Mouse (Mus musculus) left cerebral cortex, adult 9 months (tissue): ENCODE results near the gene Zfp697.
"Not testable (repeated sequence)": the region's sequence is repeated elsewhere in the genome, so short reads cannot be mapped to it uniquely, and the experiment has no call there.

ENCODE experiments used
- DNase-seq, 2 experiments: peaks; one replicate each; pipeline ENCODE4 v3.0.0; 2022; ENCODE audit warnings: low spot score in 2 of 2

Gene Zfp697

GRCm38 (mm10) chr3:98418991-98419785, 36.9 kb downstream of the Zfp697 start:
- DNase-seq = peak in 1 of 2 experiments; percentile 55

DNA sequence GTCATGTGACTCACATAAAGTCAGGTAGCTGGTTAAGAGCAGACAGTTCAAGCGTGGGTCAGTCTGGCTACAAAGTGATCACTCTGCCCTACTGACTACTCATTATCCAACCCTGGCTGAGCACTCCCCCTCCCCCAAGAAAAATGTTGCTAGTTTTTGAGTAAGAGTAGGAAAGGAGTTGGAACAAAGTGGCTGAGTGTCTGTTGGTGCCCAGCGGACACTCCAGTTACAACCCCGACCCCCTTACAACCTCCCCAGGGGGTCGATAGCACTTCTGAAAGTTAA, 37.5 kb downstream of the Zfp697 start:
- DNase-seq = no peak

GRCm38 (mm10) chr3:98422926-98423325, 40.7 kb downstream of the Zfp697 start:
- no peak for DNase-seq

DNA sequence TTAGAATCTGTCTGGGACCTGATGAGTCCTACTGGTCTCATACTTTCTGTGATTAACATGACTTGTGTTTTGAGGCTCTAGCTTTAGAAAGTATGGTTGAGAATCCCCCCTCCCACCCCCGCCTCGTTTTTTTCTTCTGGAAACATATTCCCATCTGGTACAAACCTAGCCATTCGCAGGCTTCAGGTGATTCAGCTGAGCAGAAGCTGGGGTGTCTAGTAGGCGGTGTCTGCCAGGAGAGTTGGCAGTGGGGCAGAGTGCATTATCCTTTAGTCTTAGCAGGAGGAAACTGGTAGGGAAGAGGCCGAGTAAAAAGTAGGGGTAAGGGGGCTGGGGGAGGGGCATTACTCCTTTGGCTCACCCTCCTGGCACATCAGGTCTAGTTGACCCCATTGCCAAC, 44.5 kb downstream of the Zfp697 start:
- no peak for DNase-seq

GRCm38 (mm10) chr3:98427260-98427599, 45.0 kb downstream of the Zfp697 start:
- DNase-seq = peak in 1 of 2 experiments; percentile 41

GRCm38 (mm10) chr3:98427600-98428448, 45.6 kb downstream of the Zfp697 start:
- peak in 1 of 2 experiments; percentile 83 for DNase-seq

DNA sequence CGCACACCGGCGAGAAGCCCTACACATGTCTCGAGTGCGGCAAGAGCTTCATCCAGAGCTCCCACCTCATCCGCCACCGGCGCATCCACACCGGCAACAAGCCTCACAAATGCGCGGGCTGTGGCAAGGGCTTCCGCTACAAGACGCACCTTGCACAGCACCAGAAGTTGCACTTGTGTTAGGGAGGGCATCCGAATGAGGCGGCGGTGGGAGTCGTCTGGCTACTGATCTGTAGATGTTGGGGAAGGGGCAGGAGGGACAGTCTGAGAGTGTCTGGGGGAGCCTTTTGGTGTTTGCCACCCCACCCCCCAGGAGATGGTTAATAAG, 46.2 kb downstream of the Zfp697 start:
- DNase-seq = no peak

GRCm38 (mm10) chr3:98428928-98429525, 46.8 kb downstream of the Zfp697 start:
- no peak for DNase-seq

- no peak for DNase-seq
Measured at GRCm38 (mm10) chr3:98434088-98434816, 52.0 kb downstream of the Zfp697 start.

GRCm38 (mm10) chr3:98435030-98435429, 52.8 kb downstream of the Zfp697 start:
- no peak for DNase-seq

- not testable (repeated sequence) for DNase-seq
Measured at GRCm38 (mm10) chr3:98442245-98442644, 60.0 kb downstream of the Zfp697 start.

- DNase-seq = not testable (repeated sequence)
Measured at GRCm38 (mm10) chr3:98443149-98443779, 61.0 kb downstream of the Zfp697 start.

- not testable (repeated sequence) for DNase-seq
Measured at GRCm38 (mm10) chr3:98443924-98444323, 61.7 kb downstream of the Zfp697 start.

- DNase-seq = not testable (repeated sequence)
Measured at GRCm38 (mm10) chr3:98453786-98454185, 71.5 kb downstream of the Zfp697 start.

- DNase-seq = not testable (repeated sequence)
Measured at GRCm38 (mm10) chr3:98457026-98457425, 74.8 kb downstream of the Zfp697 start, which contains the start of gene Gm4450. Gm4450 (minus strand) TSS chr3:98457126.

DNA sequence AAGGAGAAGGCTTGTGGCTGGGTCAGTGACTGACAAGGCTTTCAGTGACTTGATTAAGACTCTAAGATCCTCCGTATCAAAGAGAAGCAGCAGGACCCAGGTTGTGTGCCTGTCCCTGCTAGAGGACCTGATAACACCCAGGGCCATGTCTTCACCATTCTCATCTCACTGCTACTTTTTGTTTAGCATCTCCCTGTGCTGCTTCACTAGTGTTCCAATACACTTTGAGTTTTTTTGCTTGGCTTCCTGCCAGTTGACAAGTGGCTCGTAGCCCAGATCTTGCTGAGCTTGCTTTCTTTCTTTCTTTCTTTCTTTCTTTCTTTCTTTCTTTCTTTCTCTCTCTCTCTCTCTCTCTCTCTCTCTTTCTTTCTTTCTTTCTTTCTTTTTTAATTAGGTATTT, 87.1 kb downstream of the Zfp697 start:
- not testable (repeated sequence) for DNase-seq

GRCm38 (mm10) chr3:98471057-98471456, 88.8 kb downstream of the Zfp697 start:
- not testable (repeated sequence) for DNase-seq

DNA sequence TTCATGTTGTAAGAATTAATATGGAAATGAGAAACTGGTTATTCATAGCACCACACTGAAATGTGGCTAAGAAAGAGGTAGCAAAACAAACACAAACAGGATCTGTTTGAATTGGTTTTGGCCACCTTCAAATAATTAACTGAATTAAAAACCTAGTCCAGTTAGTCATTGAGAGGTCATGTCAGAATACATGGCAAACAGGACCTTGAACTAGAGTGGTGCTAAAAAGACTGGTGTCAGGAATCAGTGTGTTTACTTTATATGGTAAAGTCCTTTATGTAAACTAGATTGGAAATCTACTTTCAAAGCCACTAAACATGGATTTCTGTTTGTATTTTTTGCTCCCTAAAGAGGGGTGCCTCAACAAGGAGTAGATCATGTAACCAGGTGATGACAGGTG, 89.2 kb downstream of the Zfp697 start:
- DNase-seq = not testable (repeated sequence)

- DNase-seq = not testable (repeated sequence)
Measured at GRCm38 (mm10) chr3:98494184-98494583, 111.9 kb downstream of the Zfp697 start.

DNA sequence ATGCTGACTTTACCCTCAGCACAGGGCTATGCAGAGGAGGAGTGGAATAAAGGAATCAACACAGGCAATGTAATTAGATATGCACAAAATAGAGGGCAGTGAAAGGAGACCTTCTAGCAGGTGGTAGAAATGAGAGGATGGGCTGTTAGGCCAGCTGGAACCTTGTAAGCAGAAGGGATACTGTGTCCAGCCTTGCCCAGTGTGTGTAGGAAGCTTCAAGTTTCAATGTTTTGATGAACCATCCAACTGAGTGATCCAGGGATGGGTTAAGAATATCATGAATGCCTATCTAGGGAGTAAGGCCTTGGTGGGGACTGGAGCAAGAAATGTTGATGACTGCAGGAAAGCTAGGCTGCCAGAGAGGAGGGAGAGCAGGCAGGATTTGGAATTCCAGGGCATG, 112.8 kb downstream of the Zfp697 start:
- DNase-seq = not testable (repeated sequence)

DNA sequence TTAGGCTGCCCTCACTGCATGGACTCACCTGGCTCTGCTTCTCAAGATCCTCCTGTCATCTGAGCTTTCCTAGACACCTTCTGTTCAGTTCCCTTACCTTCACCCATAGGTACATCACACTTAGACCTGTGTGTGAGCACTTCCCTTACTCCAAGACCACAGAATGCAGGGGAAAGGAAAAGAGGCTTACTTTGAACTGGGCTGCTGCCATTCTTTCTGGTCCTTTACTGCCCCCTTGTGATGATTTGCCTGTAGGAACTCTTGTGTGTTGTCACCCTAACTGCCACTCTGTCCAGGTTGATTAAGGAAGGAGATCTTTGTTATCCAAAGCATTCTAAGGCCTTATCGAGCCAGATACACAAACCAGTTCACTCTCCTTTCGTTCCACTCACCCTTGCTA, 114.5 kb downstream of the Zfp697 start:
- DNase-seq = not testable (repeated sequence)
